Mouse (Mus musculus): Measurements from ENCODE around the gene C8g. TPM values are rescaled to one million over a fixed set of nuclear protein-coding genes. Genes with fewer than 3 reads are reported as not detected.

The C8g gene
- 1 to 10 TPM; 1.7 TPM for total RNA-seq (2021)
- long read RNA-seq, experiment 1, partial matches to known transcripts: 1 of 3 reads
- long read RNA-seq, experiment 1, other reads (novel, unspliced or antisense): 1 of 3 reads
- long read RNA-seq, experiment 2, partial matches to known transcripts: 1 of 3 reads
- long read RNA-seq, experiment 2, other reads (novel, unspliced or antisense): 0 of 3 reads

GRCm38 (mm10) chr2:25501593-25502486, at the start of gene C8g:
C8g (minus strand) TSS chr2:25501719.
- DNase-seq: no peak

DNA sequence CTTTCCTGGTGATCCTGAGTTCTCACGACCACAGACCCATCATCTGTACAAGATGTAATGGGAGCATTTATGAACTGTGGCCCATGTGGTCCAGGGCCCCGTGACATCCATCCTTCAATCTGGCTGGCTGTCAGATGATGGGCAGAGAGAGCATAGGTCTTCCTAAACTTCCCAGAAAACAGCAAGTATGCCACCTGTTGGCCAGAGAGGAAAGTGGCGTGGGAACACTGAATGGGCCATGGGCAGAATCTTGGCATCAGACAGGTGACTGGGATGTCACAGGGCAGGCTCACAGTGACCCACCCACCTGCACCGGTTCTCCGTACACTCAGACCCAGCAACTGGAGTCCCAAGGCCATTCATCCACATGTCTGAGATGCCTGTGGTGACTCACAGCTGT, 49.7 kb upstream of the C8g start:
- peak; percentile 66 to 69 for DNase-seq

DNA sequence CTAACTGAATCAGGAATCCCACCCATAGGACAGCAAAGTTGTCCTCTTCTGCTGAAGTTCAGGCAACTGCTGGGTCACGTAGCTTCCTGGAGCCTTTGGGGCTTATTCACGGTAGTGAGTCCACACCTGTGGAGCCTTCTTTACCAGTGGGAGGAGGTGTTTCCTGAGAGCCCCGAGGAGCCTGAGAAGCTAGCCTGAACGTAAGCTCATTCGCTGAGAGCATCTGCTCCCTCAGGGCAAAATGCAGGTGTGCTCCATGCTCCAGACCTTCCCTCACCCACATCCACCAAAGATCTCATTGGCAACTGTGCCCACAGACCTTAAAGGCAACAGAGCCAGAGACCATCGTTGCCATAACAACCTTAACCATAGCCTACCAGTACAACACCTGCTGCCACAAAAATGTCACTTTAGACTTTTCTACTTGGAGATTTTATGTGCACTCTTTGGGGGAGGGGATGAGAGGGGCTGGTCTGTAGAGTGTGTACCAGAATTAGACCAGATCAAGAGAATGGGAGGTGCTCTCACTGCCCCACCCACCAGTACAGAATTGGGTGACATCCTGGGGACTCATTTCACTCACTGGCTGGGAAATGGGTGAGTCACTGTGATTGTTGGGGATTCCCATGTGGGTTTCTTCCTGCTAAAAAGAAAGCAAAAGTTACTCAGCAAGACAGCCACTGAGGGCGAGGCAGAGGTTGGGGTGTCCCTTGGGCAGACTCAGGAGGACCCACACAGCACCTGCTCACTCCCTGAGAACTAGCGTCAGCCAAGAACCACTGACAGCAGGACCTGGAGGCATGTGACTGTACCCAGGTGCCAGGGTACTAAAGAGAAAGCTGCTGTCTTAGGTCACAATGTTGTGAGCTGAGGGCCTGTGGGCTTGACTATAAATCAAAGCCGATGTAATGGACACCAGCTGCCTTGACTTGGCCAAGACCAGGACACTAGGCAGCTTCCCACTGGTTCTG, 47.8 kb upstream of the C8g start:
- no peak for DNase-seq

DNA sequence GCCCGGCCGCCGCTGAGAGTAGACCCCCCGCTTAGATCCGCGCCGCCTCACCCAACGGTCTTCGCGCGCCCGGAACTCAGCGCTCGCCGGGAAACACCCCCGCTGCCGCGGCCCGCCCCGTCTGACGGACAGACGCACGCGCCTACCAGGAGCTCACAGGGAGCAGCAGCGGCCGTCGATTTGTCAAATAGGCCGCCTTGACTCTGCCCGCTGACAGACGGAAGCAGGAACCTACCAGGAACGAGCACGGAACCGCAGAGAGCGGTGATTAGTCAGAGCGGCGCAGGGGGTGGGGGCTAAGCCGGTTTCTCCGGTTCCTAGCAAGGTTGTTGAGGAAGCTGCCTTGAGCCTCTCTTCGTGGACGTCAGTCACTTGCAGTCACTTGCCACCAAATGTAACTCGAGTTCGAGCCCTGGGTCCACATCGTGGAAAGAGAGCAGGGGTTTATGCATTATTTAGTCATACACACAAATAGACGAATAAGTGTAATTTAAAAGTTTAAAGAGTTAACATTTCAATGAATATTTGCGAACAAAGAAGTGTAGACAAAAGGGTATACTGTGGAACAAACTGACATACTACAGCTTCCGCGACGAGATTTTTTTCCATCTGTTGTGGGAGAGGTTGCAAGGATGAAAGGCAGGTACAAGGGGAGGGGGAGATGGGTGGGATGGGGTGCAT, 45.4 kb upstream of the C8g start, which contains the start of gene Traf2:
TSS of gene Traf2 (minus strand) at position 130 of the 681 bp plus-strand sequence.
- DNase-seq: peak; percentile 99

GRCm38 (mm10) chr2:25545996-25546810, 44.7 kb upstream of the C8g start:
- DNase-seq: peak; percentile 84 to 92

DNA sequence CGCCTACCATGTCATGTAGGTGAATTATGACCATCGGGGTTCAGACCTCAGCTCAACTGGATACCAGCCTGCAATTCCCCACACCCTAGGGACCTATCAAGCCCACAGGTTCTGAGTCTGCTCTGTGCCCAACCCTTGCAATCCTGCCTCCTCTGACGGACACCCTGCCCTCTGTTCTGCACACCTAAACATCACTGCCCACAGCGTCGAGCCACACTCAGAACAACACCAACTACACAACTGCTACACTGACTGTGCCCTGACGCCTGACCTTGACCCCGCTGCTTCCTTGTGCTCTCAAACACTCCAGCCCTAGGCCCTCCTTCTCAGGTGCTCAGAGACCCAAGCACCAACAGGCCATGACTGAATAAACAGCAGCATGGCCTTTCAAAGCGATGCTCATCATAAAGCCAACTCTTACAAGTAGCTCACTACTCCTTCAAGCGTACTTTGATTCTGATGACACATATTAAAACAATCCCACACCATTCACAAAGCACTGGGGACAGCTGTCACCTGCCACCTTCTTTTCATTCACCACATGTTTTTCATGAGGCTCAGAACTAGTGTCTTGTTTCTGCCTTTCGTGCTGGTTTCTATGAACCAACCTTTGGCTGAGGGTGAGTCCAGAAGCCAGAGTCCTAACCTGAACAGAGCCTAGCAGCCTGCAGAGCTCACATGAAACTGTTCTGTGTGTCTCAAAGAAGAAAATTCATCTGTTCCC, 40.3 kb upstream of the C8g start:
- no peak for DNase-seq

DNA sequence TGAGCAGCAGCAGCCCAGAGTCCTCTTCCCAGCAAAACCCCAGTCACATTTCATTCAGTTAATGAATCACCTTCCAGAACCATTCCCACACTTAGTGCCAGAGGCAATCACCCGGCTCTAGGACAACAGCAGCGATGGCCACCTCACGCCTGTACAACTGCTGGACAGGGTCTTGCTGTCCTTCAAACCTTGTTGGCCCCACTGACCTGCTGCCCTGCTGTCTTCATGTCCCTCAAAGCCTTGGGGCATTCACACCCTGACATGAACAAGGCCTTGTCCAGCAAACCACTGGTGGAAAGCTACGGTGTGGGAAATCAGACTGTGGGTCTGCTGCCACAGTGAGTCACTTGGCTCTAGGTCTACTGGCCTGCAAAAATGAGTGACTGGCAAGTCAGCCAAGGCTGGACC, 39.0 kb upstream of the C8g start:
- peak; percentile 43 to 66 for DNase-seq

DNA sequence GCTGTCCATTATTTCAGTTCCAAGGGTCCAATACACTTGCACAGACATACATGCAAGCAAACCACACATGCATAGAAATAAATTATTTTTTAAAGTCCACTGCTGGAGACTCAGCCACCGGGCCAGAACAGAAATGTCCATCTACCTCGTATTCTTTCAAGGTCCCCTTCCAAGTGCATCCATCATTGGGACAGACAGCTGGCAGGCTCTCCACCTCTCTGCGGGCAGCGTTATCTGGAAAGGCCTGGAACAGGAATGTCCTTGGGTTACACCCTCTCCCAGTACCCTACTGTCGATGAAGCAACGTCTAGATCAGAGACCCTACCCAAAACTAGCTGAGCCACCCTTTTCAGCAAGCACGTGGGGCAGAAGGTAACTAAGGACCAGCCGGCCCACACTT, 35.0 kb upstream of the C8g start:
- peak; percentile 79 to 81 for DNase-seq

- DNase-seq: no peak
Measured at GRCm38 (mm10) chr2:25534866-25535182, 33.3 kb upstream of the C8g start.

- DNase-seq: peak; percentile 95
Measured at GRCm38 (mm10) chr2:25534178-25534865, 32.8 kb upstream of the C8g start.

DNA sequence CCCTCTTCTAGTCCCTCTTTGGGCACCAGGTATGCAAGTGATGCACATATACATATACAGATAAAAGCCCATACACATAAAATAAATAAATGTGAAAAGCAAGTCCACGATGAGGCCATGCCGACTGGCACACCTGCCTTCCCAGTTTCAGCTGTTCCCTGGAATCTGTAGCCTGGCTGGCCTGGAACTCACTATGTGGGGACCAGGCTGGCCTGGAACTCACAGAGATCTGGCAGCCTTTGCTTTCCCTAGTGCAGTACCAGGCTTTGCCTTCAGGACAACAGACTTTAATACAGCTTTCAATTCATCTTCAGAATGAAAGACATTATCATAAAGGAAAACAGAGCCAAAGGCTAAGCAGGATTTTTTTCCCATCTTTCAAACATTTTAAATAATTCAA, 32.2 kb upstream of the C8g start:
- DNase-seq: no peak

GRCm38 (mm10) chr2:25526510-25527302, 25.2 kb upstream of the C8g start:
- peak in 1 of 2 experiments; percentile 43 for DNase-seq

DNA sequence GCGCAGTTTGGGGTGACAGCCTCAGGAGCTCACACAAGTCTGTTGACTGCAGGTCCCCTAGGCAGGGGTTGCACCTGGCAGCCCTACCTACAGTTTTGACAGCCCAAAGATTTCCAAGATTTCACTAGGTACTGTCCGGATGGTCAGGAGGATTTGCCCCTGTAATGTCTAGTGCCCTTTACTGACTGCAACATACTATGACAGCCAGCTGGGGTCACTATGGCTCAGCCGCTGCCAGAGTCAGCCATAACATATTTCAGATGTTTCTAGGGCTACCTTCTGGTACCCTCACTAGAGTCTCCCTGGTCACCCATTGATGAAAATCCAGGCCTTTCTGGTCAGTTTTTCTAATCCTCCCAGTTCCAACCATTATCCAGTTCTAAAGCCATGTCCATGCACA, 8.4 kb upstream of the C8g start:
- no peak for DNase-seq

DNA sequence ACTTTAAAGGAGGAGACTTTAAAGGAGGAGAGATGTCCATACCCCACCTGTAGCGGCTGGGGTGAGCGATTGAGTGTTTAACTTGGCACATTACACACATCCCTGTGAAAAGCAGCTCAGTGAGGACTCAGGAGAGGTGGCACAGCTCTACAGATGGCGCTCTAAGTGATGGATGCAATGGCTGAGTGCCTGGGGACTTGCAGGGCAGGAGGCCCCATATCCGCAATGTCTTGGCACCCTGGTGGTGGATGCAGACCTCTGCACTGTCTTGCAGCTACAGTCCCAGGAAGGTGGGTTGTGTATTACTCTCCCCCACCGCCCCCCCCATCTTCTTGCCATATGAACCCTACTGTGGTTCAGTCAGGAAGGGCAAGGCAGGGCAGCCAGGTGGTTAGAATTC, 5.4 kb upstream of the C8g start:
- peak in 1 of 2 experiments; percentile 44 for DNase-seq

DNA sequence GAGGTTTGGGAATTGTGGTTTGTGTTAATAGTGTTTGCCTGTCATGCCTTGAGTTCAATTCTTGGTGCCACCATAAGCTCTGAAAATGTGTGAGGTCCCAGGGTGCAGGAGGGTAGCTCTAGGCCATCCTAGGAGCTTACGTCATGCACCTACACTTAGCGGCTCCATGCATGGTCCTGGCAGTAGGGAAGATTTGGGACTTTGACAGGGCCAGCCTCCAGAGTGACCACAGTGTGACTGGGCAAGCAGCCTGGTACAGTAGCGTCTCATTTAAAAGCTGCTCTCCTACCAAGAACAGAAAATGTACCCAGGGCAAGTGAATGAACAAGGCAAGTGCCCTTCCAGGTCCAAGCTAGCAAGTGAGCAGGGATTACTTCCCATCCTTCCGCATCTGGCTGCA, 4.3 kb upstream of the C8g start:
- no peak for DNase-seq

- DNase-seq: no peak
Measured at GRCm38 (mm10) chr2:25505000-25505399, 3.5 kb upstream of the C8g start.

- DNase-seq: no peak
Measured at GRCm38 (mm10) chr2:25504538-25504937, 3.0 kb upstream of the C8g start.

DNA sequence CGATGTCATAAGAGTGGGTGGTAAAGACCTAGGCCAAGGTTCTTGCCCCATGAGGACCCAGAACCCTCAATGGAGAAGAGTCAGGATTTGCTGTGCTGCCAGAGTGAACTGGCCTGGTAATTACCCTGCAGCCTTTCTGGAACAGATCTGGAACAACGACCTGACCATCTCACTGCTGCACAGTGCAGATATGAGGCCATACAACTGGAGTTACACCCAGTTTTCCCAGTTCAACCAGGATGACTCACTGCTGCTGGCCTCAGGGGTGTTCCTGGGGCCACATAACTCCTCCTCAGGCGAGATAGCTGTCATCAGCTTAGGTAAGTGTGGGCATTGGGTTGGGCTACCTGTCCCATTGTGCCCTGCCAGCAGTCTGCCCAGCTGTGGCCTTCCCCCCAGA, 1.2 kb upstream of the C8g start:
- no peak for DNase-seq

Data from adrenal gland, postnatal 36 days (tissue).